Mouse (Mus musculus) liver, adult 2 months (tissue): Measurements from ENCODE around the gene Eif4ebp2.

Experiments used
- CTCF ChIP-seq: fragments of 200-500 bp; IDR thresholded peaks from 2 replicates; pipeline ENCODE4 v1.5.1; 2011; ENCODE audit warnings: low read depth, low read length, control low read depth
- POLR2A ChIP-seq: fragments of 200-500 bp; IDR thresholded peaks from 2 replicates; pipeline ENCODE4 v1.6.1; 2011; ENCODE audit warnings: low read length, control low read depth; ENCODE audit not compliant: insufficient read depth; ENCODE audit errors: extremely low read depth

- TF ChIP-seq CTCF (no peak), POLR2A (no peak)
These were observed 46.5 kb downstream of the Eif4ebp2 start for GRCm38 (mm10) chr10:61405958-61406357.
